Mouse (Mus musculus) thymus, adult 2 months (tissue): ENCODE measurements around the gene Eya3. TPM values are rescaled to one million over a fixed set of nuclear protein-coding genes. Genes with fewer than 3 reads are reported as not detected.
A peak's percentile ranks its signal among the peaks of the same experiment; 100 is the strongest.
"Not testable (repeated sequence)": the region's sequence is repeated elsewhere in the genome, so short reads cannot be mapped to it uniquely, and the experiment has no call there.

ENCODE experiments used
- DNase-seq: peaks from one replicate; pipeline ENCODE4 v3.0.0; 2021
- H3K27ac ChIP-seq: fragments of 200-500 bp; 2 replicates; pipeline ENCODE4 v1.5.1; 2012; ENCODE audit warnings: low read length, control low read depth; ENCODE audit not compliant: control insufficient read depth, insufficient read depth
- H3K27me3 ChIP-seq: fragments of 200-500 bp; 2 replicates; pipeline ENCODE4 v1.6.1; 2012; ENCODE audit warnings: mild to moderate bottlenecking, low read length, moderate library complexity, mixed read lengths; ENCODE audit not compliant: control insufficient read depth, insufficient read depth
- H3K36me3 ChIP-seq: fragments of 200-500 bp; 2 replicates; pipeline ENCODE4 v1.6.1; 2012; ENCODE audit warnings: mild to moderate bottlenecking, low read length, moderate library complexity; ENCODE audit not compliant: control insufficient read depth, insufficient read depth
- H3K4me1 ChIP-seq: fragments of 200-500 bp; replicated peaks from 2 replicates; pipeline ENCODE4 v1.6.1; 2012; ENCODE audit warnings: low read length; ENCODE audit not compliant: control insufficient read depth, insufficient read depth
- H3K4me3 ChIP-seq: fragments of 200-500 bp; 2 replicates; pipeline ENCODE4 v1.5.1; 2012; ENCODE audit warnings: mild to moderate bottlenecking, low read length, control low read depth, moderate library complexity; ENCODE audit not compliant: control insufficient read depth, insufficient read depth
- CTCF ChIP-seq: fragments of 200-500 bp; IDR thresholded peaks from 2 replicates; pipeline ENCODE4 v1.5.1; 2012; ENCODE audit warnings: mild to moderate bottlenecking, control low read depth, low read length, moderate library complexity, borderline replicate concordance; ENCODE audit not compliant: control insufficient read depth, poor library complexity, insufficient read depth; ENCODE audit errors: extremely low read depth
- POLR2A ChIP-seq: fragments of 200-500 bp; IDR thresholded peaks from 2 replicates; pipeline ENCODE4 v1.6.1; 2012; ENCODE audit warnings: mild to moderate bottlenecking, low read length, control low read depth, moderate library complexity; ENCODE audit not compliant: control insufficient read depth, poor library complexity, insufficient read depth; ENCODE audit errors: extremely low read depth
- WGBS: fragments of 180-500 bp; shearing (Covaris S2); methylation state at CpG from one replicate; pipeline ENCODE4 v1.1.7; 2018; 5-methylcytosine and 5-hydroxymethylcytosine counted together
- polyA plus RNA-seq: library from polyadenylated mRNA; depleted of rRNA; stranded (reverse); fragments of >200 nt; gene quantifications from 2 replicates; pipeline ENCODE4 v1.2.3, GENCODE M21; 2012; rRNA removed

Gene Eya3
- polyA plus RNA-seq, 1 experiment = 63.6 TPM

DNA sequence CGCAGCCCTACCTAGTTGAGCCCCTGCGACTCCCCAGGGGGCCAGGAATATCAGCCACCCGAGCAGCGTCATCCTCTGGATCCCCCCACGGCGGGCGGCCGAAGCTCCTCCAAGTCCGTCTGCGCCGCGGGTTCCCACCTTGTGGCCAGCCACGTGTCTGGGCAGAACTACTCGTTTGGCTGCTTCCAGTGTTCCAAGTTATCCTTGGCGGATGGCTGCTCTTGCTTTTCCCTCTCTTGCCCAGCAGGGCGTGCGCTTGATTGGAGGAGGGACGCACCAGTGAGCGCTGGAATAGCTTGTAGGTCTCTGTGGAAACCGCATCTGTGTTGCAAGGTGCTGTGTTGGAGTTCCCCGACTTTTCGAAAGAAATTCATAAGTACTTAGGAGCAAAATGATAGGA is 118.2 kb downstream of the Eya3 start, which contains the start of gene Smpdl3b:
Gene Smpdl3b (minus strand): TSS at position 279 of the 400 bp plus-strand sequence.
- H3K36me3 ChIP-seq = no peaks in the 10 kb centered on the region
- H3K27ac ChIP-seq = no peak within 1 kb of the TSS
- WGBS = 1% methylated on average over 22 of the region's 22 CpGs
- peak; percentile 18 for DNase-seq
- H3K4me3 ChIP-seq = peak within 1 kb of the TSS; percentile 30
- H3K27me3 ChIP-seq = no peaks in the 10 kb centered on the region; the same call in 1 of the 2 replicates
- no peak for TF ChIP-seq POLR2A
- no peak for TF ChIP-seq CTCF
- peaks cover 4% of the 10 kb centered on the region; the same call in 1 of the 2 replicates for H3K4me1 ChIP-seq

DNA sequence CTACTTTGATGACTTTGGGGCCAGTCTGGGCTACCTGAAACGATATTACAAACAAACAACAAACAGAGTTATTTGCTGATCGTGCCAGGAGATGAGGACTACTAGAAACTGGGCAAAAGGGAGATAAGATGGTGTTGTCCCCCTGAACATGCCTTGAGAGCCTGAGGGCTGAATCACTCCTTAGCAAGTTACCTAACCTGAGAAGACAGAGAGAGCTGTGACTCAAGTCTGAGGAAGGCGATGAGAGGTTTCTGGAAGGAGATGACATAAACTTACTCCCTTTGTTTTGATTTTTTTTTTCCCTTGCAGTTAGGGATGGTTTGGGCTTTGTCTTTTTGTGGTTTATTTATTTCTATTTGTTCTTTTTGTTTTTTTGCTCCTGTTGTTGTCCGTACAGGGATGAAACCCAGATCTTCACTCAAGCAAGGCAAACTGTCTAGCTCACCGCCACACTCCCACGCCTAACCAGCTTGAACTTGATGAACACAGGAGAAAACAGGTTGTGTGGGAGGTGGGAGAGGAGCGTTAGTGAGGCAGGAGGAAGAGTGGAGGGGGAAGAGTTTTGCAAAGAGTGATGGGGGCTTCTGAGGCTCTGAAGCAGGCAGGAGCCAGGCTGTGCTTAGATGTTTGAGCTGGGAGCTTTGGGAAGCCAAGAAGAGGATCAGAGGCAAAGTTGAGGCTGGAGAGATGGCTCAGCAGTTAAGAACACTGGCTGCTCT is 119.0 kb downstream of the Eya3 start:
- TF ChIP-seq POLR2A = no peak
- no peak for TF ChIP-seq CTCF
- 84% methylated on average over 7 of the region's 7 CpGs for WGBS

DNA sequence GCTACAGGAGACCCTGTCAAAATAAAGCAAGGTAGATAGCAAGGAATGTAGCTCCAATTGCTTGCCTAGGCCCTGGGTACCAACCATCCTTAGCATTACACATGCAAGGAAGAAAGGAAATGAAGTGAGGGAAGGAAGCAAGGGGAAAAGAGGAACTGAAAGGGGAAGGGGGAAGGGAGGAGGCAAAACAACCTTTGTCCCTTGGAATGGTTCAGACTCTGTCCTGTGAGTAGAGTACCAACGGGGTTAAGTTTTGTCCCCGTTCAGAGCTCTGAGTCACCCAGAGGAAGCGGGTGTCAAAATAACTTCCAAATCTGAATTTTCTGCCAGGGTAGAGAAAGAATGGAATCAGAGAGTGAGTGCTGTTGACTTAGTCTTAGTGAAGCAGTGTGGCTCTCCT is 121.5 kb downstream of the Eya3 start:
- no peak overlapping the region for H3K4me3 ChIP-seq
- TF ChIP-seq POLR2A (no peak), CTCF (no peak)
- peaks cover 4% of the 10 kb centered on the region; the same call in 1 of the 2 replicates for H3K4me1 ChIP-seq
- H3K27ac ChIP-seq = no peak overlapping the region
- H3K36me3 ChIP-seq = no peaks in the 10 kb centered on the region
- no peak for DNase-seq
- WGBS = 44% methylated on average over 3 of the region's 3 CpGs
- H3K27me3 ChIP-seq = no peaks in the 10 kb centered on the region; the same call in 1 of the 2 replicates

More for the DNA sequence above, 119.0 kb downstream of the Eya3 start:
- no peaks in the 10 kb centered on the region; the same call in 1 of the 2 replicates for H3K27me3 ChIP-seq
- H3K4me1 ChIP-seq = peaks cover 4% of the 10 kb centered on the region; the same call in 1 of the 2 replicates
- no peak overlapping the region for H3K27ac ChIP-seq
- DNase-seq = no peak
- no peaks in the 10 kb centered on the region for H3K36me3 ChIP-seq
- no peak overlapping the region for H3K4me3 ChIP-seq

DNA sequence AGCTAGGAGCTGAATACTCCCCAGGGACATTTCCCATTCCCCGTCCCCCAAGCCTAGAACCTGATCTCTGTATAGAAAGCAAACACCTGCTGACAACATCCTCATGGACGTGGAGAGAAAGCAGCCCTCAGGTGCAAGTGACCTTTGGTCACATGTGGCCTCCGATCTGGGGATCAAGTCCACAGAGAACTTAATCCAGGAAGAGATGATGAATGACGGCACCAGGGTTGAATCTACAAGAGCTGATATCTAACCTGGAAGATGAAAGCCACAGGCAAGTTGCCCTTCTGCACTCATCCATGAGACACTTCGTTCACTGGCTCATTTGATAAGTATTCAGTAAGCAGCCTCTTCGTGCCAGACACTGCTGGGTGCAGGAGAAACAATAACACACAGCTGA is 123.8 kb downstream of the Eya3 start:
- H3K4me3 ChIP-seq = no peak overlapping the region
- no peak overlapping the region for H3K27ac ChIP-seq
- no peak for DNase-seq
- no peaks in the 10 kb centered on the region for H3K4me1 ChIP-seq
- no peaks in the 10 kb centered on the region; the same call in 1 of the 2 replicates for H3K27me3 ChIP-seq
- no peaks in the 10 kb centered on the region for H3K36me3 ChIP-seq
- WGBS = 93% methylated on average over 6 of the region's 6 CpGs
- TF ChIP-seq CTCF (no peak), POLR2A (no peak)

DNA sequence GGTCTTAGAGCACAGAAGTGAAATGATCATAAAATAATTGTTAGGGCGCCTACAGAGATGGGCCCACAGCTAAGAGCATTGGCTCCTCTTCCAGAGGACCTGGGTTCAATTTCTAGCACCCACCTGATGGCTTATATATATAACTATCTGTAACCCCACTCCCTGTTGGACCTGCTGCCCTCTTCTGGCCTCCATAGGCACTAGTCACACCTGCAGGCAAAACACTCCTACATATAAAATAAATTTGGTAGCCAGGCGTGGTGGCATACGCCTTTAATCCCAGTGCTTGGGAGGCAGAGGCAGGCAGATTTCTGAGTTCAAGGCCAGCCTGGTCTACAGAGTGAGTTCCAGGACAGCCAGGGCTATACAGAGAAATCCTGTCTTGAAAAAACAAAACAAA is 124.3 kb downstream of the Eya3 start:
- WGBS = 96% methylated on average over 3 of the region's 3 CpGs
- H3K4me1 ChIP-seq, H3K27ac ChIP-seq: not testable (repeated sequence)

DNA sequence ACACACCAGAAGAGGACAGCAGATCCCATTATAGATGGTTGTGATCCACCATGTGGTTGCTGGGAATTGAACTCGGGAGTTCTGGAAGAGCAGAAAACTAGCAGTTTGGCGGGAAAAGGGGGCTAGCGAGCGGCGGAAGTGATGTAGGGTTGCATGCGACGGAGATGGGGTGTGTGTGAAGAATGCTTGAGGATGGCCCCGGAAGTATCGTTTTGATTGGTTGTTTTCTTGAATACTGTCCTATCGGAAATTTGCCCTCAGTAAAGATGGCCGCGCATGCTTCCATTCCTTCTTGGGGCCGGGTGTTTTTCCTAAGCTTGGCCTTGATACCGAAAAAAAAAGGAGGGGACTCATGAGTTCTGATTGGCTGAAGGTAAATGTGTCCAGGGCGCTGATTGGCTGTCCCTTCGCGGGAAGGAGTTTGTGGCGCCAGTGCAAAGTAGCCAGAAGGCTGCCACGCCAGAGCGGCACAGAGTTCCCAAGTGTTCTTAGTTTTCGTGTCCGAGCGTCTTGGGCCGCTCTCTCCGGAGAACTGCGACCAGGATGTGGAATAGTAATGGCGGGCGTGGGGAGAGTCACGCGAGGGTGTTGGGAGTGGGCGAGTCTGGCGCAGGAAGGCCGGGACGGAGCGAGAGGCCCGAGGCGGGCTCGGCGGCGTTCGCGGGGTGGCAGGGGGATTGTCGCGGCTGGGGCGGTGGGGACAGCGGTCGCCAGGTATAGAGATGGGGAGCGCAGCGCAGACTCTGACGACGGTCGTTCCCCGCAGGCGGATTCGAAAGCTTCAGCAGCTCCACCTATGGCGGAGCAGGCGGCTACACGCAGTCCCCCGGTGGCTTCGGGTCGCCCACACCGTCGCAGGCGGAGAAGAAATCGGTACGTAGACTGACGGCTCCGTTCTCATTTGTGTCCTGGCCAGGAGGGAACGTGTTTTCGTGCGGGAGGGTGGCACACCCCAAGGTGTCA is 129.4 kb downstream of the Eya3 start, which contains the start of gene Rpa2:
Gene Rpa2 (plus strand): TSS at position 419 of the 963 bp plus-strand sequence.
- no peaks in the 10 kb centered on the region for H3K27me3 ChIP-seq
- TF ChIP-seq POLR2A (peak; percentile 63; the same call in 1 of the 2 replicates), CTCF (0 out of 2 replicates have a peak, but pooled peaks have one; percentile 24)
- H3K36me3 ChIP-seq = peaks cover 20% of the 10 kb centered on the region
- under 1% methylated on average over 71 of the region's 71 CpGs for WGBS
- peak; percentile 99 for DNase-seq
- peaks cover 6% of the 10 kb centered on the region; the same call in 1 of the 2 replicates for H3K4me1 ChIP-seq
- H3K4me3 ChIP-seq = peak within 1 kb of the TSS; percentile 92
- H3K27ac ChIP-seq = no peak within 1 kb of the TSS

More for the DNA sequence above, 124.3 kb downstream of the Eya3 start:
- not testable (repeated sequence) for H3K27me3 ChIP-seq, H3K4me3 ChIP-seq, DNase-seq, H3K36me3 ChIP-seq

DNA sequence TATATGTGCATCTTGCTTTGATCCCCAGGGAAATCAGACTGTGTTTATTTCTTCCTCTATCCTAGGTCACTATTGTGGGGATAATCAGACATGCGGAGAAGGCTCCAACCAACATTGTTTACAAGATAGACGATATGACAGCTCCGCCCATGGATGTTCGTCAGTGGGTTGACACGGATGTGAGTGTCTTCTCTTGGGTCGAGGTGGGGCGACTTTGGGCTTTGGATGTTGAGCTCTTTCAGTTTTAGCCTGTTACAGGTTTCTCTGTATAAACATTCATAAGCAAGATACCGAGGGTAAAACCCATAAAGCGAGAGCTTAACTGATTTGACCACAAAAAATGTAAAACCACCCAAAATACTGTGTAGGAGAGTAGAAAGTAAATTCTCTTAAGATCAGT is 133.0 kb downstream of the Eya3 start:
- 95% methylated on average over 9 of the region's 9 CpGs for WGBS
- no peak overlapping the region for H3K27ac ChIP-seq
- no peak for TF ChIP-seq POLR2A
- TF ChIP-seq CTCF = no peak
- H3K4me1 ChIP-seq = peaks cover 6% of the 10 kb centered on the region; the same call in 1 of the 2 replicates
- no peaks in the 10 kb centered on the region for H3K27me3 ChIP-seq
- peaks cover 53% of the 10 kb centered on the region for H3K36me3 ChIP-seq
- no peak for DNase-seq
- H3K4me3 ChIP-seq = no peak overlapping the region

Other genes with a start within 250 kb of the Eya3 start
- 11.3 and 13.0 TPM in 2 replicates for gene Phactr4, start 216.5 kb upstream of the Eya3 start, polyA plus RNA-seq
- 6.7 and 10.4 TPM in 2 replicates for gene Med18, start 175.1 kb upstream of the Eya3 start, polyA plus RNA-seq
- 12.8 and 13.2 TPM in 2 replicates for gene Sesn2, start 128.5 kb upstream of the Eya3 start, polyA plus RNA-seq
- 102 and 109 TPM in 2 replicates for gene Atpif1, start 105.3 kb upstream of the Eya3 start, polyA plus RNA-seq
- 45.6 and 46.4 TPM in 2 replicates for gene Dnajc8, start 103.4 kb upstream of the Eya3 start, polyA plus RNA-seq
- 7.1 and 8.5 TPM in 2 replicates for gene Ptafr, start 74.9 kb upstream of the Eya3 start, polyA plus RNA-seq
- gene Xkr8, start 93.6 kb downstream of the Eya3 start, polyA plus RNA-seq = 4.4 and 7.5 TPM in 2 replicates
- gene Smpdl3b, start 118.3 kb downstream of the Eya3 start, polyA plus RNA-seq = 1.5 and 2.3 TPM in 2 replicates
- 52.5 and 61.4 TPM in 2 replicates for gene Rpa2, start 129.3 kb downstream of the Eya3 start, polyA plus RNA-seq
- gene Themis2, start 157.4 kb downstream of the Eya3 start, polyA plus RNA-seq = 9.9 and 11.4 TPM in 2 replicates
- gene Ppp1r8, start 204.2 kb downstream of the Eya3 start, polyA plus RNA-seq = 65.9 and 74.4 TPM in 2 replicates
- gene Stx12, start 245.5 kb downstream of the Eya3 start, polyA plus RNA-seq = 14.0 and 16.1 TPM in 2 replicates